Mouse (Mus musculus): ENCODE results near the gene Tnfaip8l1. TPM values are rescaled to one million over a fixed set of nuclear protein-coding genes. Genes with fewer than 3 reads are reported as not detected.

The Tnfaip8l1 gene
- total RNA-seq, 2 experiments from 2014 or later = 5.4 to 6.6 TPM

DNA sequence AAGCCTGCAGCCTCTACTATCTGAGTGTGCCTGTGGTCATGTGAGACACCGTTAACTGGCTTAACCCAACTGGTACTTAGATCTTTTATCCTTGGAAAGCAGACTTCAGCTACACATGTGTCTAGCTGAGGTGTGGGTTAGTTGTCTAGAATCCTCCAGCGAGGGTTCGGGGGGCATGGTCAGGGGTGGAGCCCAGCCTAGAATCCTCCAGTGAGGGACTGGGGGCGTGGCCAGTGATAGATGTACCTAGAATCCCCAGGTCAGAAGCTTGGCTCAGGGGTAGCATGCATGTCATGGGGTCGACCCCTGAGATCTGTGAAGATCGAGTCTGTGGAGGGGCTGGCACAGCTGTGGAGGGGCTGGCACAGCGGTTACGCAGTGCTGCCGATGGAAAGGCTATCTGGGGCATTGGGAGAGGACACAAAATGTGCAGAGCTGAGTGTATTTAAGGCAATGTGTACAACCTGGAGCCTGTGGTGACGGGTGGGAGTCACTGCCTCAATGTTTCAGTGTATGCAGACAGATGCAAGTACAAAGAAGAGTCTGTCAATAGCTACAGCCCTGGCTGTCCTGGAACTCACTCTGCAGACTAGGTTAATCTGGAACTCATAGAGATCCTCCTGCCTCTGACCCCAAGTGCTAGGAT, 11.2 kb downstream of the Tnfaip8l1 start:
- no peak for DNase-seq (ENCODE audit: extremely low spot score in 1 of 2, low spot score in 1 of 2)

DNA sequence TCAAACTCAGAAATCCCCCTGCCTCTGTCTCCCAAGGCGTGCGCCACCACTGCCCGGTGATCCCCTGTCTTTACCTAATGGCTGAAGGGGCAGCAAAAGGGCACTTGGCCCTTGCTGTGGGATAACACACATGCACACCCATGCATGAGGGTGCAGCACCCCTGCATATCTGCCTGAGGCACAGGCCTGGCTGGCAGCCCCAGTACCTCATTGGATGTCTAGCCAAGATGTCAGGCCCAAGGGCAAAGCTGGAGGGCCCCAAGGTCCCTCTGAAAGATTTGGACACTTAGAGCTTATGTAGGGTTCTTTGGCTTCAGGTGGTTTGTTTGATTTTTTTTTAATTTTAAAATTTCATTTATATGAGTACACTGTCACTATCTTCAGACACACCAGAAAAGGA, 13.1 kb downstream of the Tnfaip8l1 start:
- no peak for DNase-seq (ENCODE audit: extremely low spot score in 1 of 2, low spot score in 1 of 2)

DNA sequence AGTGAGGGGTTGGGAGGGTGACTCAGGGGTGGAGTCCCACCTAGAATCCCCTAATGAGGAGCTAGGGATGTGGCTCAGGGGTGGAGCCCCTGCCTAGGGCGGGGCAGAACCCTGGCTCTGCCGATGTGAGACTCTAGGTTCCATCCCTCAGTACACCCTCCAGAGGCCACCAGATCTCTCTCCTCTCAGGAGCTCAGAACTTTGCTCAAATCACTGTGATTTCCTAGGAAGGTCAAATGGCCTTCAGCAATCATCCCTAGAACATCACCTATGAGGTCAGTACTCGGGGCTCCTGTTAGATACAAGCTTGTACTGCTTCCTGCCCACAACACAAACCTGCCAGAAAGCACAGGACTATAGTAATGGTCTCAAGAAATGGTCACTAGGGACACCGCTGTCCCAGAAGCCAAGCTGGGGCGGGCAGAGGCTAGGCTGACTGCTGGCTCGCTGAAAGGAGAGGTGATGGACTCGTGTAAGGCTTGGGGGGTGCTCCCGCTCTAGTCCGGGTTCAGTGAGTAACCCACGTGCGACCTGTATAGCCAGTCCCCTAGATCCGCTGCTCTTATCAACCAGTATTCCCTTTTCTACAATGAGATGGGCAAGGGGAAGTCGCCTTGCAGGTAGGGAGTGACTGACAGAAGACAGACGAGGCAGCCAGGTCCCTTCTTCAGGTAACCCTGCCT, 20.8 kb downstream of the Tnfaip8l1 start:
- no peak for DNase-seq (ENCODE audit: extremely low spot score in 1 of 2, low spot score in 1 of 2)

DNA sequence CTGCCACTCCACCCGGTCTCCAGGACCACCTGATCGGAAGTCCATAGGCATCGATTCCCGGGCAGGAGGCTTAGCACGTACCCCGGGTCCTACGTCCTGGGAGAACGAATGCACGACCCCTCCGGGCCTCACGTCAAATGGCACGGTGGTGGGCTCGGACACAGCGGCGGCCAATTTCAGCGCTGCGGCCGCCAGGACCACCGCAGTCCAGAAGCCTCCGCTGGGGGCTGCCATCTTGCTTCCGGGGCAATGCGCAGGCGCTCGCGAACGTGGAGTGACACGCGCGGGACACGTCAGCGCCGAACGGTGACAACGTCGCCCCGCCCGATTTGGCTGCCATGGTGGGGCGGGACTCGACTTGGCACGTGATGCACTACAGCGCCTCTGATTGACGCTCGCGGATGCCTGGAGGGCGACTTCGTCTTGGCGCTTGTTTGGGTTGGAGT, 21.4 kb downstream of the Tnfaip8l1 start, which contains the start of gene Mydgf:
Gene Mydgf, minus strand, starts transcription at position 263 of the 446 bp plus-strand sequence.
- DNase-seq (ENCODE audit: extremely low spot score in 1 of 2, low spot score in 1 of 2) = peak; percentile 93

DNA sequence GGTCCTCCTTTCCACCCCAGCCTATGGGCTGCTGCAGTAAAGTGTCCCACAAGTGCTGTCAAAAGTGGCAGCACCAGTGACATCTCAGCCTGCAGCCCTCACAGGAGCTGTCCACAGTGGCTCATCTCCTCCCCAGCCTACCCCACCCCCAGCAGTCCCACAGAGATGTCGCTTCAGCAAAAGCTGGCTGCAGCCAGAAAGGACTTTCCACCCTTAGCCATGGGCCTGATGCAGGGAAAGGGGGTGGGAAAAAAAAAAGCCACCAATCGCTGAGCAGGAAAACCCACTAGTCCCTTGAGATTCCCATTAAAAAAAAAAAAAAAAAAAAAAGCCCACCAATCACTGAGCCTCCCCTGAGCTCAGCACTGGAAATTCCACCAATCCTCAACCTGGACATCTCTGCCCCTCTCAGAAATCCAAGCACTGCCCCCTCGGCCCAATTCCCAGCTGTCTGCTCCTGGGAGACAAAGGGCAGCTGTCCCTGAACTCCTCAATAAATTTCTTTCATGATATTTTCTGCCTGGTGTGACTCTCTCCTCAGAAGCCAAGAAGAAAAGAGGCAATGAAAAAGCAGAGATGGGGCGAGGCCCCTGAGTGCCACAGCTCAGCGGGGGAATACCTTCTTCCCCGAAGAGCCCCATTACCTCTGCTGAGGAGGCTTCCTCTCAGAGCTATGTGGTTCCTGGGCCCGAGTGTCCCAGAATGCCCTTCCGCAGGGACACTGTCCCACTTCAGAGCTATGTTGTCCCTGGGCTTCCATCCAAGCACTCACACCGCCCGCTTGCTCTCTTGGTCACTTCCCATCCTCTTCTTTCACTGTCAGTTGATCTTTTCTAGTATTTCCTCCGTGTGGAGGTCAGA, 23.2 kb downstream of the Tnfaip8l1 start:
- no peak for DNase-seq (ENCODE audit: extremely low spot score in 1 of 2, low spot score in 1 of 2)

DNA sequence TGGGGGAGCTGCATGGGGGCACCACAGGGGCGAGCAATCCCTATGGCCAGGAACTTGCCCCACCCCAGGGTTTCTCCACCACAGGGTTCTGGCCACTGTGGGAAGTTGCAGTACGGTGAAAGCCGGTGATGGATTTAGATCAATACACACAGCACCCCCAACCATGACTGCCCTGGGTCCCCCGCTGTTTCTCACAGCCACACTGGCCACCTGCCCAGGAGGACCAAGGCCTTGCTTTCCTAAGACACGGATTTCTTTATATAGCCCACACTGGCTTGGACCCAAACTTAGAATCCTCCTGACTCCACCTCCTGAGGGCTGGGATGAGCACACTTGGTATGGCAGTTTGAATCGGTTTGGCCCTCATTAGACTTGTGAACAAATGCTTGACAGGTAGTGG, 29.0 kb downstream of the Tnfaip8l1 start:
- DNase-seq (ENCODE audit: extremely low spot score in 1 of 2, low spot score in 1 of 2) = no peak

DNA sequence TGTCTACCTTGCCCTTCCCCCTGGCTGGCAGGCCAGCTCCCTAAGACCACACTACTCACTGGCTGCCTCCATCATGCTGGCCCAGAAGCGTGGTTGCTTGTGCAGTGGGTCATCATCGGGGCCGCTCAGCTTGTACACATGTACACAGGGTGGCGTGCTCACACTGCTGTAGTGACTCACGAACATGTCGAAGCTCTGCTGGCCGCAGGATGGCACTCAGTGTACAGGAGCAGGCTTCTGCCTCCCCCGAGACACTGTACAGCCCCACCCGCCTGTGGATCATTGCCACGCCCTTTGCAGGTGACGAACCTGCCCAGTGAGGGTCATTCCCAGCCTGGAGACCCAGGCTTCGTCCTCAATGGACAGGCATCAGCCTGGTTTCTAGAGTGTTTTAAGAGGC, 32.1 kb downstream of the Tnfaip8l1 start:
- no peak for DNase-seq (ENCODE audit: extremely low spot score in 1 of 2, low spot score in 1 of 2)

DNA sequence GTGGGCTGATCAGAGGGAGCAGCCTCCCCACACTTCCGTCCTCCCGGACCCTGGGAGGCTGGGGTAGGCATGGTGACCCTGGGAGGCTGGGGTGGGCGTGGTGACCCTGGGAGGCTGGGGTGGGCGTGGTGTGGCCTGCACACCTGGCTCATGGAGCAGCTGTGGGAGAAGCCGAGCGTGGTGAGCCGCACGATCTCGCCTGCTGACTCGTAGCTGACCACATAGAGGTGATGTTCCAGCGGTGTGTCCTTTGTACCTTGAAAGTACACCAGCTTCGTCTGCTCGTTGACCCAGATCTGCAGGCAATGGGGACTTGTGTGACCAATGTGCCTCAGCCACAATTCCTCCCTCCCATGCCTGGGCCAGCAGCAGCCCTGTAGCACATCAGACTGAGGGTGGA, 32.5 kb downstream of the Tnfaip8l1 start:
- DNase-seq (ENCODE audit: extremely low spot score in 1 of 2, low spot score in 1 of 2) = no peak

DNA sequence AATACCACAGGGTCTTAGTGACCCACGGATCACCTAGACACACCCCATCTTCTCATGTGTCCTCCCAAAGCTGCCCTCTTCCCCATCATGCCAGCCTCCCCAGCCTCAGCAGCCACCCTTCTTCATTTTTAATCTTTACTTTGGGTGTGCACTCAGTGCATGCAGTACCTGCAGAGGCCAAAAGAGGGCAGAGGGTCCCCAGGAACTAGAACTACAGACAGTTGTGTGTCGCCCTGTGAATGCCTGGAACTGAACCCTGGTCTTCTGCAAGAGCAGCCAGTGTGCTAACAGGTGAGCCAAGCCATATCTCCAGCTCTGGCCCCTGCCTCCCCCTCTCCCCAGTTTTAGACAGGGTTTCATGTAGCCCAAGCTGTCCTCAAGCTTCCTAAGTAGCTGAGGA, 34.6 kb downstream of the Tnfaip8l1 start:
- no peak for DNase-seq (ENCODE audit: extremely low spot score in 1 of 2, low spot score in 1 of 2)

DNA sequence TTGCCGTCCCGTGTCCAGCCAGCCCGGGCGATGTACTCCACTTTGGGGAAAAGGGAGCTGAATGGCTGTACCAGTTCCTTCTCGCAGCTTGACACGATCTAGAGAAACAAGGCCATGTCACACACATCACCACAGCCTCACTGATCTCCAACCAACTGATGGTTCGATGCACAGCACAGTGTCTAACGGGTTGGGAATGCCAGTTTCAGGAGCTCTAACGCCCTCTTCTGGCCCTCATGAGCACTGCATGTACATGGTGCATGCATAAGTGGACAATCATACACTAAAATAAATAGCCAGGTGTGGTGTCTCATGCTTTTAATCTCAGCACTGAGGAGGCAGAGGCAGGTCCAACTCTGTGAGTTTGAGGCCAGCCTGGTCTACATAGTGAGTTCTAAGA, 38.3 kb downstream of the Tnfaip8l1 start:
- DNase-seq (ENCODE audit: extremely low spot score in 1 of 2, low spot score in 1 of 2) = no peak

DNA sequence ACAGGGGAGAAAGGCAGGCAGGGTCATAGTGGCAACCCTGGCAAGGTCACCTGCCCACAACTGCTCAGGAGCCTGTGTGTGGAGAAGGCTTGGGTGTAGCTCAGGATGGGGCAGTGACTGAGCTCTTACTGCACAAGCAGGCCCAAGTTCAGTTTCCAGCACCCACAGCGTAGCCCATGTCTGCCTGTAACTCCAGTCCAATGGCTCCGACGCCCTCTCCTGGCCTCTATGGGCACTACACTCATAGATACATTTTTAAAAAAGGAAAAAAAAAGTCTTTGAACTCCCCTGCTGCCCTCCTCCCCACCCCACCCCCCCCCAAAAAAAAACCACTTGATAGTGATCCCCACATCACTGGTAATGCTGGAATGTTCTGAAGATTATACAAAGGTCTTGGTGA, 39.4 kb downstream of the Tnfaip8l1 start:
- no peak for DNase-seq (ENCODE audit: extremely low spot score in 1 of 2, low spot score in 1 of 2)

DNA sequence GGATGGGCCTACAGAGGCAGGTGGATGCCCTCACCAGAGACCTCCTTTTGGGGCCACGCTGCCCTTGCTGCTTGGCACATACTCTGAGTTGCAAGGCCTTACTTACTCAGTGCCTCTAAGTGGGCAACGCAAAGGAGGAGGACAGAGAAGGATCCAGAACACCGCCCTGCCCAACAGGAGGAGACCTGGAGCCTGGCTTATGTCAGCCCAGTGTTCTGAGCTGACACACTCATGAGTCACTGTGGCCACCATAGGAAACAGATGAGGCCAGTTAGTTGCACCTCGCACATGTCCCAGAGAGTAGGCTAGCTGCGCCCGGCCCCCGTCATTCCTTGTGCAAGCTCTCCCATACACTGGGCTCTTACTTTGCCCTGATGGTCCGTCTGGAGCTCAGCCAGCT, 40.2 kb downstream of the Tnfaip8l1 start:
- no peak for DNase-seq (ENCODE audit: extremely low spot score in 1 of 2, low spot score in 1 of 2)

DNA sequence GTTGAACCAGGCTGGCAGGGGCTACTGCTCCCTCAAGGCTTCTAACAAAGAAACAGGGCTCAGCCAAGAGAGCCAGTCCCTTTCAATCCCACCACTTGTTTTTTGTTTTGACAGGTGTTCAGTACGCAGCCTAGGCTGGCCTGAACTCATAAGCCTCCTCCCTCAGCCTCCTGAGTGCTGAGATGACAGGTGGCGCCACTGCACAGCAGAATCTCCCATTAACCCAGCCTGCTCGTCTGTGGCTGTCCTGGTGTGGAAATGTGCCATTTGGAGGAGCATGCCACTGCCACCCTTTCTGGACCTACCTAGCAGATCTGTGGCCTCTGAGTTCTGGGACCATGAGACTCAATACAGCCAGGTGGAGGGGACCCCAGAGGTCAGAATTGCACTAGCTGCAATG, 41.5 kb downstream of the Tnfaip8l1 start:
- DNase-seq (ENCODE audit: extremely low spot score in 1 of 2, low spot score in 1 of 2) = no peak

DNA sequence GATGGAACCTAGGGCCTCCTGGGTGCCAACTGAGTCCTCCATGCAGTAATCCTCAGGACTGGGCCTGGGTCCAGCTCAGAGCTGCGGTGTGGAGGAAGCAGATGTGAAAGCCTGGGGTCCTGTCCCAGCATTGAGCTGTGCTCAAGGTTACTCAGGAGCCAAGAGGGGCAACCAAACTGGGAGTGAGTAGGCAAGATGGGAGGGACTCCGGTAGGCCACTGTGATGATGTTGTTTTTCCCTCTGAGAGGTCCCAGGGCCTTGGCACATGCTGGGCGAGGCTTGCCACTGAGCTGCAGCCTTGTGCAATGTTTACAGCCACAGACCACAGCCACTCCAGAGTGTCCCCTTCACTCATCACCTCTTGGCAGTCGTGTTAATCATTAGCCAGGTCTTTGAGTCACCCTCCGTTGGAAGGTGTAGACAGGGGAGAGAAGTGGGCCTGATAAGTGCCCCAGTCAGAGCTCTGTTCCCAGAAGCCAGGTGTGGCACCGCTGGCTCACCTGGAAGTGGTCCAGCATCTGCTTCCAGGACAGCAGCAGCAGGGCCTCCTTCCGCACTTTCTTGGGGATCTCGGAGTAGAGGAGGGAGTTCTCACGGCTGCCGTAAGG, 44.1 kb downstream of the Tnfaip8l1 start:
- DNase-seq (ENCODE audit: extremely low spot score in 1 of 2, low spot score in 1 of 2) = no peak

DNA sequence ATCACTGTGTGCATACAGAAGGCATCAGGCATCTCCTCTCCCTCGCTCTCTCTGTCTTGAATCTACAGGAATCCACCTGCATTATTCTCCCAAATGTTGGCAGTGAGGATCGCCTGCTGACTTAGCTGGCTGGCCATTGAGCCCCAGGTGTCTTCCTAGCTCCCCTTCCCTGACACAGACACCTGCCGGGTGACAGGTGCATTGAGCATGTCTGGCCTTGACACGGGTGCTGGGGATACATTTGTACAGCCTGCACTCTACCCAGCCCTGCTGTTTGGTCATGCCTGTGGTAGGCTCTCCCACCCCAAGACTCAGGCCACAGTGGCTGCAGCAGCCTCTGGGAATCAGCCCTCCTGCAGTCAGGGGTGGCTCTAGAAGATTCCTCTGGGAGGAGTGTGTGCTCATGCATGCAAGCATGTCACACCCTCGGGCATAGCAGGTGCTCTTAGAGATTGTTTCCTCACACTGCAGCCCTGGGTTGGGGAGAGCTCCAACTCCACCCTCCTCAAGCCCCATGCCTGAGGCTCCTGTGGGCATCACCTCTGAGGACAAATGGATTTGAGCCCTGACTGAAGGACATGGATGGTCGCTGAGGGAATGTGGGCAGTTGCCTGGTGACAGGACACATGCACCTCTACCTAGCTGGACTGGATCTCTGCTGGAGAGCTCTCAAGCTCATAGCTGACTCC, 44.9 kb downstream of the Tnfaip8l1 start:
- no peak for DNase-seq (ENCODE audit: extremely low spot score in 1 of 2, low spot score in 1 of 2)

DNA sequence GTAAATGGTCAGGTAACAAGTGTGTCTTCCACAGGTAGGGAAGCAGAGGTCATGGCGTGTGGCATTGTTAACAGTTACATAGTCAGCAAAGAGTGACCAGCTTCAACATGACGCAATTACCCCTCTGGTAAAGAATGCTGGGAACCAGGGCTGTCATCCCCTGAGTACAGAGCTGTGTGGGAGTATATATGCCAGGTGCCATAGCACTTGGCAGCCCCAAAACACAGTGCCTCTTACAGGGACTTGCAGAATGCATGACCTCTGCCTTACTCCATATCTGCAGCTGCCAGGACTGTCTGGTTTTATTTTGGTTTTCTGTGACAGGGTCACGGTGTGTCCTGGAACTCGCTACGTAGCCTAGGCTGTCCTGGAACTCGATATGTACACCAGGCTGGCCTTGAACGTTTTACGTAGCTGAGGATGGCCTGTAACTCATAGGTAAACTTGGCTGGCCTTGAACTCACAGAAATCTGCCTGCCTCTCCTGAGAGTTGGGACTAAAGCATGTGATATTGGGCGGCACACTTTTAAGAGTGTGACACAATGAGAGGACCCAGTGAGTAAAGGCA, 45.8 kb downstream of the Tnfaip8l1 start:
- no peak for DNase-seq (ENCODE audit: extremely low spot score in 1 of 2, low spot score in 1 of 2)

DNA sequence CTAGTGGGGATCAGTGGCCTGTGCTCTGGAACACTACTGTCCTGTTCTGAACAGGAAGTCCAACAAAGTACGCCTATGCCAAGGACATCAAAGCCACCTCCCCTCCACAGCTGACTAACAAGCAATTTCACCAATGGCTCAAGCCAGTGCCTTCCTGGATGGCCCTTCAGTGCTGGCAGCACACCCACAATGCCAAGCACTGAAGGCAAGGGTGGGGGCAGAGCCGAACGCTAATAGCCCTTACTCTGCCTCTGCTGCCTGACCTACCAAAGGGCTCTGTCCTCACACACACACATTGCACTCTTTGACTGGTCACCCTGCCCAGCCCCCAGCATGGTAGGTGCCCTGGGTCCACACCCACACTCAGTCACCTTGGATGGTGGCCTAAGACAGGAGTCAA, 46.5 kb downstream of the Tnfaip8l1 start:
- DNase-seq (ENCODE audit: extremely low spot score in 1 of 2, low spot score in 1 of 2) = no peak

DNA sequence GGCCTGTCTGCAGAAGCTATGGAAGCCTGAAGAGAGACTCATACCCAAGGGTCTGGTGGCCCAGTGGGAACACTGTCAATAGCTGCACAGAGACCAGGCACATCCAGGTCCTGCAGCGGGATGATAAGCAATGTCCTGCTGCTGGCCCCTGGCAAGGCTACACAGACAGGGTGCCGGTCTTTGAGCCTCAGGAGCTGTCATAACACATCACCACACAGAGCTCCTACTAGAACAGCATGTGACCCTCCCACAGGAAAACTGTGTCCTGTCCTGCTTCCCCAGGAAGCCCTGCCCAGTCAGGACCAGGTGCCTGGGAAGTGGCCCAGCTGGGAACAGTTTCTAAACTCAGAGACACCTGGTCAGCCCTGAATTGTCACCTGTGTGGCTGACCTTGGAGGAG, 48.8 kb downstream of the Tnfaip8l1 start:
- DNase-seq (ENCODE audit: extremely low spot score in 1 of 2, low spot score in 1 of 2) = no peak

DNA sequence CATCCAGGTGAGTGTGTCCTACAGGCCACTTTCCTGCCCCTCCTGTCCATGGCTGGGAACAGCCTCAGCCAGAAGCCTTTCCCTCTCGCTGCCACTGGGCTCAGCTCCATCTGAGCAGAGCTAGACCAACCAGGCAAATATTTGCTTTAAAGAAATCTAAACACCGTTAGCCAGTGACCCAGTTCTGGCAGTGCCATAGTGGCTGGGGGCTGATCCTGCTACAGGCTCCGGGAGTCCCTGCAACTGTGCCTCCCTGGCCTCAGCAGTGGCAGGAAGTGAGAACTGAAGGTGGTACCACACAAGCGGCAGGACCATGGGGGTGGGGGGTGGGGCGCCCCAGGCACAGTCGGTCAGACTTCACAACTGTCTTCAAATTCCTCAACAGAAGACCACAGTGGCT, 50.4 kb downstream of the Tnfaip8l1 start:
- no peak for DNase-seq (ENCODE audit: extremely low spot score in 1 of 2, low spot score in 1 of 2)

DNA sequence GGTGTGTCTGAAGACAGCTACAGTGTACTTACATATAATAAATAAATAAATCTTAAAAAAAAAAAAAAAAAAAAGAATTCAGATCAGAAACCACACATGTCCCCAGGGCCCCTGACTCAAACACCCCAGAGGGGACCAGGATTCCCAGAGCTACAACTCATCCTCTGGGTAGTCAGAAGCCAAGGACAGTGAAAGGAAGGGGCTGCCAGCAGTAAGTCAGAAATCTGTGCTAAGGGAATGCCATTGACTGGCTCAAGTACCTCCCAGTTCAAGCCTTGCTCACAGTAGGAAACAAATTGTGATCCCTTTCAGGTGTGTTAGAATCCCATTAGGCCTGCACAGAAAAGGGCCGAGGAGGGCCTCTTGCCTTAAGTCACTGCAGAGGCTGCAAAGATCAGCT, 52.0 kb downstream of the Tnfaip8l1 start:
- no peak for DNase-seq (ENCODE audit: extremely low spot score in 1 of 2, low spot score in 1 of 2)
